Mouse (Mus musculus) embryonic facial prominence, embryonic 10.5 days (tissue): ENCODE measurements around the gene Ptprk. TPM values are rescaled to one million over a fixed set of nuclear protein-coding genes. Genes with fewer than 3 reads are reported as not detected.

Experiments used
- DNase-seq: peaks from one replicate; pipeline ENCODE4 v3.0.0-alpha.2; 2017; ENCODE audit warnings: low spot score
- H3K27ac ChIP-seq: fragments of 300-500 bp; sonication (generic); replicated peaks from 2 replicates; pipeline ENCODE4 v1.5.1; 2016; ENCODE audit warnings: mild to moderate bottlenecking
- H3K27me3 ChIP-seq: fragments of 300-500 bp; sonication (generic); replicated peaks from 2 replicates; pipeline ENCODE4 v1.6.1; 2016; ENCODE audit warnings: low read depth, mild to moderate bottlenecking; ENCODE audit not compliant: poor library complexity, severe bottlenecking
- H3K36me3 ChIP-seq: fragments of 300-500 bp; sonication (generic); replicated peaks from 2 replicates; pipeline ENCODE4 v1.6.1; 2016; ENCODE audit warnings: mild to moderate bottlenecking, moderate library complexity
- H3K4me1 ChIP-seq: fragments of 300-500 bp; sonication (generic); 2 replicates; pipeline ENCODE4 v1.6.1; 2016
- H3K4me3 ChIP-seq: fragments of 300-500 bp; sonication (generic); 2 replicates; pipeline ENCODE4 v1.5.1; 2016; ENCODE audit warnings: mild to moderate bottlenecking, moderate library complexity
- H3K9me3 ChIP-seq: fragments of 300-500 bp; sonication (generic); 2 replicates; pipeline ENCODE4 v1.6.1; 2016; ENCODE audit warnings: mild to moderate bottlenecking
- WGBS: fragments of 180-500 bp; shearing (Covaris S2); methylation state at CpG from one replicate; pipeline ENCODE4 v1.1.7; 2016; 5-methylcytosine and 5-hydroxymethylcytosine counted together
- microRNA-seq: library from miRNA; unstranded; fragments of <30 nt; microRNA quantifications from one replicate; pipeline ENCODE4, GENCODE M21; 2017
- polyA plus RNA-seq: library from polyadenylated mRNA; unstranded; fragments of >200 nt; fragmentation: Nextera tagmentation; extraction: Ambion mirVana; gene quantifications from 2 replicates; pipeline ENCODE4 v1.2.1, GENCODE M21; 2016

The Ptprk gene
- polyA plus RNA-seq, 1 experiment from 2014 or later = 48.2 TPM

GRCm38 (mm10) chr10:28619415-28619814, 544.8 kb downstream of the Ptprk start:
- no peaks in the 10 kb centered on the region for H3K36me3 ChIP-seq
- H3K27me3 ChIP-seq = no peaks in the 10 kb centered on the region
- H3K27ac ChIP-seq = no peak overlapping the region
- no peaks in the 10 kb centered on the region for H3K9me3 ChIP-seq
- no peak overlapping the region for H3K4me3 ChIP-seq
- H3K4me1 ChIP-seq = no peaks in the 10 kb centered on the region
- no peak for DNase-seq
- 88% methylated on average over 1 of the region's 1 CpGs for WGBS

DNA sequence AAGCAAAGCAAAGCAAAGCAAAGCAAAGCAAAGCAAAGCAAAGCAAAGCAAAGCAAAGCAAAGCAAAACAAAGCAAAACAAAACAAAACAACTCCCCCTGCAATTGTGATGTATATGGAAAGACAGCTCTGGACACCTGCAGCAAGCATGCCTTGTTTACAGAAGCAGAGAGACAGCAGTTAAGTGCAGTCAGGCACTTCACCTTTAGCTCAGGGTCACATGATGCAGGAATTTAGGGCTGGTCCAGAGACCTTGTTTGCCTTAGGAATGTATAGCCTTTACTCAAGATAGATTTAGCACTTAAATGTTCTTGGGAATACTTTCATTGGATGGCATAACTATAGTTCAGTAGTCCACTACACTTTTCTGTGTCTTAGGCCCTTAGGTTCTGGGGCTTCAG, 561.5 kb downstream of the Ptprk start:
- no peaks in the 10 kb centered on the region for H3K4me1 ChIP-seq
- no peak for DNase-seq
- 0 out of 2 replicates have a peak, but pooled peaks cover 3% of the 10 kb centered on the region for H3K9me3 ChIP-seq

GRCm38 (mm10) chr10:28641887-28642286, 567.3 kb downstream of the Ptprk start:
- no peaks in the 10 kb centered on the region for H3K36me3 ChIP-seq
- no peaks in the 10 kb centered on the region for H3K27me3 ChIP-seq
- no peaks in the 10 kb centered on the region for H3K4me1 ChIP-seq
- H3K4me3 ChIP-seq = no peak overlapping the region
- 96% methylated on average over 2 of the region's 2 CpGs for WGBS
- DNase-seq = no peak
- no peak overlapping the region for H3K27ac ChIP-seq
- no peaks in the 10 kb centered on the region for H3K9me3 ChIP-seq

More for the DNA sequence above, 561.5 kb downstream of the Ptprk start:
- Histone ChIP-seq H3K4me3 (no peak overlapping the region), H3K27me3 (no peaks in the 10 kb centered on the region), H3K27ac (no peak overlapping the region), H3K36me3 (no peaks in the 10 kb centered on the region)

Small RNAs within 50 kb of the gene (microRNA-seq; reads per million reads assigned to microRNA genes)
- not detected for gene Gm22370
